ENCODE assay signal across 18 mouse cellular contexts in genomic region chr7:62894337-62894736, GRCm38 (mm10).
"Had no signal": no experiment of that assay in that cellular context is flagged by ENCODE, and none has a peak within 500 bp of the region (broad histone marks: within the 10 kb centered on the region; RNA-seq: fewer than 3 reads in every experiment).

No protein-coding gene starts in this region.

- DNase-seq: kidney, postnatal 25 days; layer of hippocampus, postnatal 36 days; liver, embryonic 13.5 days; lung, adult 2 months; lung, postnatal 14 days; lung, postnatal 4 days; midbrain, embryonic 14.5 days; retina, postnatal 1 day; right cerebral cortex, postnatal 25 days; spleen, adult 18-20 months; thymus, adult 18-20 months; thymus, postnatal 36 days had no signal

- H3K27me3 ChIP-seq: liver, embryonic 13.5 days; neural tube, embryonic 13.5 days; stomach, embryonic 15.5 days had no signal

- H3K27ac ChIP-seq: kidney, postnatal 0 days; layer of hippocampus, adult 2 months; left cerebral cortex, adult 2 months; liver, embryonic 13.5 days; neural tube, embryonic 13.5 days; stomach, embryonic 15.5 days had no signal

- H3K9me3 ChIP-seq: liver, embryonic 13.5 days; neural tube, embryonic 13.5 days; stomach, embryonic 15.5 days had no signal

- H3K36me3 ChIP-seq: liver, embryonic 13.5 days; neural tube, embryonic 13.5 days; stomach, embryonic 15.5 days had no signal

- H3K4me3 ChIP-seq: layer of hippocampus, adult 2 months; left cerebral cortex, adult 2 months; liver, embryonic 13.5 days; myocyte; neural tube, embryonic 13.5 days; stomach, embryonic 15.5 days had no signal

- H3K4me1 ChIP-seq: liver, embryonic 13.5 days; neural tube, embryonic 13.5 days; stomach, embryonic 15.5 days had no signal
